Mouse (Mus musculus) neural tube, embryonic 14.5 days (tissue): ENCODE results near the gene Mrps35. TPM values are rescaled to one million over a fixed set of nuclear protein-coding genes. Genes with fewer than 3 reads are reported as not detected.

Experiments
- ATAC-seq: fragments of 200-750 bp; cut with Nextera tagmentation; 2 replicates; pipeline ENCODE4 v1.8.0; 2017; ENCODE audit warnings: low read depth, mild to moderate bottlenecking, moderate TSS enrichment, moderate library complexity
- H3K27ac ChIP-seq: fragments of 300-500 bp; sonication (generic); 2 replicates; pipeline ENCODE4 v1.5.1; 2014; ENCODE audit warnings: low read depth, mild to moderate bottlenecking, control low read depth, low read length, moderate library complexity, mixed read lengths
- H3K27me3 ChIP-seq: fragments of 300-500 bp; sonication (generic); 2 replicates; pipeline ENCODE4 v1.6.1; 2014; ENCODE audit warnings: low read length; ENCODE audit not compliant: control insufficient read depth, insufficient read depth
- H3K36me3 ChIP-seq: fragments of 300-500 bp; sonication (generic); 2 replicates; pipeline ENCODE4 v1.6.1; 2014; ENCODE audit warnings: low read length, mixed read lengths; ENCODE audit not compliant: control insufficient read depth, insufficient read depth
- H3K4me1 ChIP-seq: fragments of 300-500 bp; sonication (generic); 2 replicates; pipeline ENCODE4 v1.6.1; 2014; ENCODE audit warnings: low read length; ENCODE audit not compliant: control insufficient read depth, insufficient read depth
- H3K4me2 ChIP-seq: fragments of 300-500 bp; sonication (generic); 2 replicates; pipeline ENCODE4 v1.6.1; 2014; ENCODE audit warnings: mild to moderate bottlenecking, low read depth, low read length, control low read depth
- H3K4me3 ChIP-seq: fragments of 300-500 bp; sonication (generic); 2 replicates; pipeline ENCODE4 v1.5.1; 2014; ENCODE audit warnings: low read depth, low read length, control low read depth, mixed read lengths
- H3K9ac ChIP-seq: fragments of 300-500 bp; sonication (generic); replicated peaks from 2 replicates; pipeline ENCODE4 v1.6.1; 2014; ENCODE audit warnings: low read depth, mild to moderate bottlenecking, control low read depth, low read length, mixed read lengths
- H3K9me3 ChIP-seq: fragments of 300-500 bp; sonication (generic); 2 replicates; pipeline ENCODE4 v1.6.1; 2016; ENCODE audit warnings: low read length; ENCODE audit not compliant: control insufficient read depth
- WGBS: fragments of 180-500 bp; shearing (Covaris S2); extraction: QIAGEN DNeasy Blood & Tissue Kit; methylation state at CpG from one replicate; pipeline ENCODE4 v1.1.7; 2014; 5-methylcytosine and 5-hydroxymethylcytosine counted together
- polyA plus RNA-seq: library from polyadenylated mRNA; unstranded; fragments of >200 nt; fragmentation: Nextera tagmentation; extraction: Ambion mirVana; gene quantifications from 2 replicates; pipeline ENCODE4 v1.2.1, GENCODE M21; 2014

Gene Mrps35
- polyA plus RNA-seq, 1 experiment from 2014 or later = 82.3 TPM

DNA sequence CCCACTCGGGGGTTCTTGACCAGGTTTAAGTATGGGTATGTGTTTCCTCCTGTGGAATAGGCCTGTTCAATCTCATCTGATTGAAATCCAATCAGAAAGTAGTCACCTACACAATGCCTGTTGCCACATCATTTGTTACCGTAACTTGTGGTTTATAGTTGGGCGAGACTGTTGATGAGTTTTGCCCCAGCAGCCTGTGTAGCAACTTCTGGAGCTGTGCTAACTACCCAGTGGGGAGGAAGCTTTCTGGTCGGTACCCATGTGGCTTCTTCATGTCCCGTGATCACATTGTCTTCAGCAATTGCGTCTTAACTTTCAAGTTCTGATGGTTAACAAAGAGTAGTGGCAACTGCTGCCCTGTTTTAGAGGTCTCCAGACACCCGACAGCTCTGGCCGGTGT, 9.1 kb downstream of the Mrps35 start:
- H3K4me1 ChIP-seq = no peaks in the 10 kb centered on the region
- no peaks in the 10 kb centered on the region for H3K9me3 ChIP-seq
- no peak for ATAC-seq
- H3K4me2 ChIP-seq = no peak overlapping the region
- H3K27me3 ChIP-seq = no peaks in the 10 kb centered on the region
- H3K9ac ChIP-seq = no peak overlapping the region
- H3K4me3 ChIP-seq = no peak overlapping the region
- no peak overlapping the region for H3K27ac ChIP-seq
- 97% methylated on average over 8 of the region's 8 CpGs for WGBS
- H3K36me3 ChIP-seq = peaks cover 33% of the 10 kb centered on the region

DNA sequence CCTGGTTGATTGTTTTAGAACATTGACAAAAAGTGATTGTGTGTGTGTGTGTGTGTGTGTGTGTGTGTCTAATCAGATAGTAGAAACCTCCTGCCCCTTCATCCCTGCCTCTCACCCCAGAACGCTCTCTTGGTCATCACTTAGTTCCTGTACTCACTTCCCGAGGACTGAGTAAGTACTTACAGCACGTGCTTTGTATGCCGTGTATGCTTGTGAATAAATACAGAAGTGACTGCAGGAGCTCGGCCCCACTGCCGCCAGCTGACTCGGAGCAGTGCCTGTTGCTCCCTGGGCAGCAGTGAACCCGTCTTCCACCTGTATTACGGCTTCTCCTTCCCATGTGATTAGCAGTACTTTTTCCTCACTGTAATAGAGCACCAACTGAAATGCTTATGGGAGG, 9.9 kb downstream of the Mrps35 start:
- ATAC-seq = no peak
- 95% methylated on average over 9 of the region's 9 CpGs for WGBS

DNA sequence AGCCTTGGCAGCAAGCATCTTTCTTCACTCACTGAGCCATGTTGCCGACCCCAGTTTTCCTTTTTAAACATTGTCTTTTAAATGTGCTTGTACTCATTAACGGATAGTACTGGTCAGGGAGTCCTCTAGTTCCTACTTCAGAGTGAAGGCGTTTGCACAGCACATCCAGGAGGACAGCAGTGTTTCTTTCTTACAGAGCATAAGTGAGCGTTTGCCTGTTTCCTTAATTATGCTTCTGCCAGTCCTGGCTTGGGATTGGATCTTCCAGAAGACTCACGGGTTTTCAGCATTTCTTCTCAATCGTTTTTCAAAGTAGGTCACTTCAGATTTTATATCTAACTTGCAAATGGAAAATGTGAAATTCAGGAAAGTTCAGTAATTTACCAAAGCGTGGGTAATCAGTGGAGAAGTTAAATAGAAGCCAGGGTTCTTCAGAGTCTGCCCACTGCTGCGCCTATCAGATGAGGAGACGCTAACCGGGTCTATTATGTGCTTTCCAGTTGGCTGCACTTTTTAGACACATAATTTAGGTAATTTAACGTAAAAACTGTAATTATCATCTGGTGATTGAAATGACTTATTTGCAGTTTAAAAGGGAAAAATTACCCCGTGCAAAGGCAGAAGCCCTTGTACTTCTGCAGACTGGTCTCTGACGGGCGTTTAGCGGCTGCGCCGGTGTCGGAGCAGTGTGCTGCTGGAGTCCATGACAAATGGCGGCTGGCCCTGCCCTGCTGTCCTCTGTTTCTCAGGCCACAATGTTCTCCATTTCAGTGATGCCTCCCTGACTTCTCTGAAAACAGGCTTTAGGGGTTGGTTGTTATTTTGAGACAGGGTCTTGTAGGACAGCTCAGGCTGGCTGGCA, 11.5 kb downstream of the Mrps35 start:
- Histone ChIP-seq H3K4me2 (no peak overlapping the region), H3K27ac (no peak overlapping the region), H3K4me1 (no peaks in the 10 kb centered on the region), H3K27me3 (no peaks in the 10 kb centered on the region), H3K36me3 (peaks cover 24% of the 10 kb centered on the region), H3K4me3 (no peak overlapping the region), H3K9ac (no peak overlapping the region), H3K9me3 (no peaks in the 10 kb centered on the region)
- 87% methylated on average over 19 of the region's 19 CpGs for WGBS
- ATAC-seq = no peak

More for the DNA sequence above, 9.9 kb downstream of the Mrps35 start:
- Histone ChIP-seq H3K4me2 (no peak overlapping the region), H3K27me3 (no peaks in the 10 kb centered on the region), H3K9me3 (no peaks in the 10 kb centered on the region), H3K4me1 (no peaks in the 10 kb centered on the region), H3K9ac (no peak overlapping the region), H3K36me3 (peaks cover 33% of the 10 kb centered on the region), H3K4me3 (no peak overlapping the region), H3K27ac (no peak overlapping the region)

DNA sequence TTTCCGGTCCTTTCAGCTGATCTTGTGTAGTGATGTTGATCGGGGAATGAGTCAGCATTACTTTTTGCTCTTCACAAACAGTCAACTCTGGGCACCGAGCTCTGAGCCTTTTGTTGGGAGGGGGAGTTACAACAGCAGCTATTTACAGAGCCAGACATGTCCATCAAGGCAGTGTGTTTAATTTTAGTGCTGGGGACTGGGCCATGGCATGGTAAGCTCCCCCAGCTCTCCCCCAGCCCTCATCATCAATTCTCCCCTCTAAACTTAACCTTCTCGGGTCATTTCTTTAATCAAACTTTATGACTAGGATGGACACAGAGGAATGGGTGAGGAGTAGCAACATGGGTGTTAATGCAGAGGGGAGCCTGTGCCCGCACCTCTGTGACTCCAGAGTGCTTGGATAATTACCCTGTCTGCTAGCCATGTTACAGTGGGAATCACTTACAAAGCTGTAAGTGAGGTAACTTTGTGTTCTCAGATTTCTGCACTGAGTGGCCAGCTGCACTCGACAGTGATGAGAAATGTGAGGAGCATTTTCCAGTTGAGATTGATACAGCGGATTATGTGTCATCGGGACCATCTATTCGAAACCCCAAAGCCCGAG, 12.9 kb downstream of the Mrps35 start:
- H3K36me3 ChIP-seq = peaks cover 13% of the 10 kb centered on the region
- no peak overlapping the region for H3K4me2 ChIP-seq
- H3K4me1 ChIP-seq = no peaks in the 10 kb centered on the region
- no peaks in the 10 kb centered on the region for H3K9me3 ChIP-seq
- H3K4me3 ChIP-seq = no peak overlapping the region
- no peak for ATAC-seq
- 92% methylated on average over 10 of the region's 10 CpGs for WGBS
- no peaks in the 10 kb centered on the region for H3K27me3 ChIP-seq
- no peak overlapping the region for H3K27ac ChIP-seq
- H3K9ac ChIP-seq = no peak overlapping the region

DNA sequence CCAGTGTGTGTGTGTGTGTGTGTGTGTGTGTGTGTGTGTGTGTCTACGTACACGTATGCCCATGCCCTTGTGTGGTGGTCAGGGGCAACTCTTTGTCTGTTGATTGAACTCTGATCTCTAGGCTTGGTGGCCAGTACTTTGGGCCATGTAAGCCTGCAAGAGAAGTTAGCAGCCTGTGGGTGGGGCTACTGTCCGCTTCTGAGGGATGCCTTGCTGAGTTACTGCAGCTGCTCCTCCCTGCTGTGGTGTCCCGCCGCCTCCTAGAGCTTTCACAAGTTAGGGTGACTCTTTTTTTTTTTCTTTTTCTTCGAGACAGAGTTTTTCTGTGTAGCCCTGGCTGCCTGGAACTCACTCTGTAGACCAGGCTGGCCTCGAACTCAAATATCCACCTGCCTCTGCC, 16.8 kb downstream of the Mrps35 start:
- no peak overlapping the region for H3K27ac ChIP-seq
- no peak overlapping the region for H3K4me3 ChIP-seq
- no peak overlapping the region for H3K9ac ChIP-seq
- H3K27me3 ChIP-seq = no peaks in the 10 kb centered on the region
- H3K4me2 ChIP-seq = no peak overlapping the region
- no peaks in the 10 kb centered on the region for H3K4me1 ChIP-seq
- no peaks in the 10 kb centered on the region for H3K9me3 ChIP-seq
- H3K36me3 ChIP-seq = no peaks in the 10 kb centered on the region; the same call in 1 of the 2 replicates
- no peak for ATAC-seq
- WGBS = 72% methylated on average over 7 of the region's 7 CpGs

DNA sequence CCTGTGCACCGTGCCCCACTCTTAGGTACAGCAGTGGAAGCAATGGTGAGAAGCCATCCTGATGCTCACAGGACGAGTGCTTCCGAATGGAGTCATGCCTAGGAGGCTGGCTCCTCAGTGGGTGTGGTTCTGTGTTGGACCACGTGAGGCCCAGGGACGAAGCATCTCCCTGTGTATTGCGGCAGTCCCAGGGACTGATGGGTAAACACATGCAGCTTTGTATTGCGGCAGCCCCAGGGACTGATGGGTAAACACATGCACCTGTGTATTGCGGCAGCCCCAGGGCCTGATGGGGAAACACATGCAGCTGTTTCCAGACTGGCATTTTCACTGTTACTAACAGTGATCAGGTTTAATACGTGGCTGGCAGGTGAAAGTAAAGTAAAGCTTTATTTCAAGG, 19.1 kb downstream of the Mrps35 start:
- Histone ChIP-seq H3K27ac (peak overlapping the region; percentile 18; the same call in 1 of the 2 replicates), H3K9me3 (no peaks in the 10 kb centered on the region), H3K27me3 (no peaks in the 10 kb centered on the region), H3K4me3 (no peak overlapping the region), H3K4me2 (no peak overlapping the region; the same call in 1 of the 2 replicates), H3K9ac (no peak overlapping the region), H3K36me3 (peaks cover 5% of the 10 kb centered on the region; the same call in 1 of the 2 replicates), H3K4me1 (no peaks in the 10 kb centered on the region)
- WGBS = 61% methylated on average over 9 of the region's 9 CpGs
- peak; percentile 95 for ATAC-seq

DNA sequence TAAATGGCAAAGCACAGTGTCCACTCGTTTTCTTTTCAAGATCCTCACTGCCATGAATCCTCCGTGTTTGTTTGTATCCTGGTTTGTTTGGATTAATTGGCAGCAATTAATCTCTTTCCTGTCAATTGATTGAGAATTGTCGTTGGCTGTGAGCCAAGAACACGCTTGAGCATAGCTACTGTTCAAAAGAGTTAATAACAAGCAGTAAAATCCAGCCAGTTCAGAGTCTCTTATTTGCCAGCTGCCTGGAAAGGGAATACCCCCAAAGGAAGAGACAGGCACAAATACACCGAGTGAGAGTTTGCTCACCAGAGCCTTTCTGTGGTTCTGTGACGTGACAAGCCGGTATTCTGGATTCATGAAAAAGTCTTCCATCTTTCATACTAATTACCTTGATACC, 19.5 kb downstream of the Mrps35 start:
- no peak overlapping the region for H3K9ac ChIP-seq
- peak; percentile 72 for ATAC-seq
- H3K4me2 ChIP-seq = no peak overlapping the region; the same call in 1 of the 2 replicates
- H3K27me3 ChIP-seq = no peaks in the 10 kb centered on the region
- H3K27ac ChIP-seq = 0 out of 2 replicates have a peak overlapping the region, but pooled peaks have one; percentile 18
- H3K4me3 ChIP-seq = no peak overlapping the region
- H3K9me3 ChIP-seq = no peaks in the 10 kb centered on the region
- 47% methylated on average over 7 of the region's 7 CpGs for WGBS
- peaks cover 9% of the 10 kb centered on the region; the same call in 1 of the 2 replicates for H3K36me3 ChIP-seq
- no peaks in the 10 kb centered on the region for H3K4me1 ChIP-seq

DNA sequence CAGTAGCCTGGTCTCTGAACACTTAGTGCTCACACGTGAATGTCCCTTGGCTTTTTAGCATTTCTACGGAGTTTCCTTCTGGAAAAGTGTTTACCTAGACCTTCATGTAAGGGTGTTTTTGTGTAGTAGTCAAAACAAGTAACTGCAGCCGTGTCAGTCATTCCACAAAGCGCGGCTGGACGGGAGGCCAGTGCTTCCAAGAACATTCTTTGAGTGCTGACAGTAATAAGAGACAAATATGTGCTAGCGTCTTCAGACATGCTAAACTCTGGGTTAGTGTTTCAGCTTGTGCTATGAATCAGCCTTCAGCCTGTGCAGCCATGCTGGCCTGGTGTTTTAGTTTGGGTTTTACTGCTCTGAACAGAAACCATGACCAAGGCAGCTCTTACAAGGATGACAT, 20.1 kb downstream of the Mrps35 start:
- Histone ChIP-seq H3K9ac (no peak overlapping the region), H3K4me3 (no peak overlapping the region), H3K4me1 (no peaks in the 10 kb centered on the region), H3K27ac (no peak overlapping the region), H3K4me2 (no peak overlapping the region), H3K9me3 (no peaks in the 10 kb centered on the region), H3K27me3 (no peaks in the 10 kb centered on the region), H3K36me3 (peaks cover 12% of the 10 kb centered on the region; the same call in 1 of the 2 replicates)
- WGBS = 92% methylated on average over 7 of the region's 7 CpGs
- ATAC-seq = no peak
